Mouse (Mus musculus) Patski (cell line): ENCODE measurements around the gene Rasgrf1. TPM values are rescaled to one million over a fixed set of nuclear protein-coding genes. Genes with fewer than 3 reads are reported as not detected.
"Not testable (repeated sequence)": the region's sequence is repeated elsewhere in the genome, so short reads cannot be mapped to it uniquely, and the experiment has no call there.

Experiments used
- ATAC-seq: fragments of 100-300 bp; one replicate; pipeline ENCODE4 v1.8.0; 2021
- CTCF ChIA-PET: fragments of 350-600 bp; sonication (Branson Sonifier 250); formaldehyde crosslinking; loops from one replicate; lab custom pipeline; 2022; ENCODE audit warnings: inconsistent platforms; lab: Charles Lee
- POLR2A ChIA-PET: fragments of 350-600 bp; sonication (Branson Sonifier 250); formaldehyde crosslinking; loops from one replicate; lab custom pipeline; 2022; ENCODE audit warnings: antibody characterized with exemption, inconsistent platforms; lab: Charles Lee
- DNase-seq: peaks from one replicate; pipeline ENCODE4 v3.0.0-alpha.2; 2011; ENCODE audit warnings: low read depth, low spot score
- H3K27me3 ChIP-seq: fragments of 371-371 bp; one replicate; pipeline ENCODE4 v1.5.1; 2021
- CTCF ChIP-seq: fragments of 100-300 bp; IDR thresholded peaks from one replicate; pipeline ENCODE4 v1.5.1; 2021
- in situ Hi-C: fragments of 300-500 bp; cut with MboI; formaldehyde crosslinking; loops from 3 replicates; pipeline ENCODE4 v1.11.1; 2018; ENCODE audit warnings: low pct_unique_long_range_greater_than_20kb, mixed read lengths
- polyA plus RNA-seq: library from polyadenylated mRNA; unstranded; gene quantifications from one replicate; pipeline ENCODE4 v1.2.3, GENCODE M21; 2021

Rasgrf1 gene
- polyA plus RNA-seq, 1 experiment from 2014 or later = not detected

- in situ Hi-C loops = no loop called here
- H3K27me3 ChIP-seq = no peaks in the 10 kb centered on the region
- DNase-seq (no peak), ATAC-seq (no peak)
- ChIA-PET CTCF (interaction anchor here (1.1 kb wide), 1 partner anchor 15 kb away, joined by 3 read pairs; no protein-coding TSS in a partner anchor), POLR2A (no interaction called here)
- no peak for TF ChIP-seq CTCF
Measured at GRCm38 (mm10) chr9:90056716-90057115, 147.0 kb downstream of the Rasgrf1 start.

- ATAC-seq (no peak), DNase-seq (no peak)
- TF ChIP-seq CTCF = no peak
- CTCF ChIA-PET = no interaction called here
- H3K27me3 ChIP-seq = no peaks in the 10 kb centered on the region
- POLR2A ChIA-PET = interaction anchor here (0.6 kb wide), 1 partner anchor 76 kb away, joined by 5 read pairs; no protein-coding TSS in a partner anchor
- in situ Hi-C loops = no loop called here
Measured at GRCm38 (mm10) chr9:90059828-90060573, 150.3 kb downstream of the Rasgrf1 start.

- in situ Hi-C loops = no loop called here
- POLR2A ChIA-PET = interaction anchor here (0.6 kb wide), 1 partner anchor 76 kb away, joined by 5 read pairs; no protein-coding TSS in a partner anchor
- no peak for ATAC-seq
Measured at GRCm38 (mm10) chr9:90060574-90060875, 150.8 kb downstream of the Rasgrf1 start.

GRCm38 (mm10) chr9:90060932-90061331 is 151.2 kb downstream of the Rasgrf1 start:
- ATAC-seq, H3K27me3 ChIP-seq, DNase-seq, in situ Hi-C loops, CTCF ChIA-PET: not testable (repeated sequence)
- POLR2A ChIA-PET = interaction anchor here (0.9 kb wide), 1 partner anchor 42 kb away, joined by 9 read pairs; no protein-coding TSS in a partner anchor

More at GRCm38 (mm10) chr9:90060574-90060875, 150.8 kb downstream of the Rasgrf1 start:
- CTCF ChIA-PET = no interaction called here
- TF ChIP-seq CTCF = no peak
- H3K27me3 ChIP-seq = no peaks in the 10 kb centered on the region
- no peak for DNase-seq

GRCm38 (mm10) chr9:90067341-90067740 is 157.6 kb downstream of the Rasgrf1 start:
- H3K27me3 ChIP-seq = no peaks in the 10 kb centered on the region
- no peak for ATAC-seq
- no peak for TF ChIP-seq CTCF
- in situ Hi-C loops = no loop called here
- no peak for DNase-seq
- ChIA-PET CTCF (no interaction called here), POLR2A (no interaction called here)

GRCm38 (mm10) chr9:90068786-90069185 is 159.1 kb downstream of the Rasgrf1 start:
- no peaks in the 10 kb centered on the region for H3K27me3 ChIP-seq
- no peak for DNase-seq
- no peak for ATAC-seq
- CTCF ChIA-PET = no interaction called here
- TF ChIP-seq CTCF = no peak
- POLR2A ChIA-PET = no interaction called here
- in situ Hi-C loops = no loop called here

- no peak for TF ChIP-seq CTCF
- no peaks in the 10 kb centered on the region for H3K27me3 ChIP-seq
- CTCF ChIA-PET = no interaction called here
- DNase-seq (no peak), ATAC-seq (peak; percentile 82)
- in situ Hi-C loops = no loop called here
- POLR2A ChIA-PET = no interaction called here
Measured at GRCm38 (mm10) chr9:90069485-90069884, 159.8 kb downstream of the Rasgrf1 start.

GRCm38 (mm10) chr9:90070174-90070573 is 160.5 kb downstream of the Rasgrf1 start:
- in situ Hi-C loops = no loop called here
- no peaks in the 10 kb centered on the region for H3K27me3 ChIP-seq
- CTCF ChIA-PET = no interaction called here
- POLR2A ChIA-PET = no interaction called here
- no peak for DNase-seq
- ATAC-seq = no peak
- TF ChIP-seq CTCF = no peak

GRCm38 (mm10) chr9:90075336-90075735 is 165.6 kb downstream of the Rasgrf1 start:
- no peak for TF ChIP-seq CTCF
- CTCF ChIA-PET = interaction anchor here (1.8 kb wide), 1 partner anchor 248 kb away, joined by 6 read pairs; no protein-coding TSS in a partner anchor
- POLR2A ChIA-PET = no interaction called here
- no peak for ATAC-seq
- no peak for DNase-seq
- H3K27me3 ChIP-seq = no peaks in the 10 kb centered on the region
- in situ Hi-C loops = loop anchor here (5.0 kb wide), 1 partner anchor 248 kb away; no protein-coding TSS in a partner anchor

- DNase-seq (no peak), ATAC-seq (no peak)
- CTCF ChIA-PET = interaction anchor here (1.8 kb wide), 1 partner anchor 249 kb away, joined by 6 read pairs; no protein-coding TSS in a partner anchor
- in situ Hi-C loops = loop anchor here (5.0 kb wide), 1 partner anchor 249 kb away; no protein-coding TSS in a partner anchor
- POLR2A ChIA-PET = interaction anchor here (1.1 kb wide), 1 partner anchor 9 kb away, joined by 3 read pairs; no protein-coding TSS in a partner anchor
- TF ChIP-seq CTCF = no peak
- H3K27me3 ChIP-seq = no peaks in the 10 kb centered on the region
Measured at GRCm38 (mm10) chr9:90076131-90076530, 166.4 kb downstream of the Rasgrf1 start.

Other genes starting within 250 kb of the Rasgrf1 start
- 103 TPM for gene Tmed3, start 204.8 kb upstream of the Rasgrf1 start, polyA plus RNA-seq
- not detected for gene Ankrd34c, start 171.4 kb upstream of the Rasgrf1 start, polyA plus RNA-seq
- 6.5 TPM for gene Ctsh, start 144.2 kb downstream of the Rasgrf1 start, polyA plus RNA-seq
- 192 TPM for gene Morf4l1, start 204.9 kb downstream of the Rasgrf1 start, polyA plus RNA-seq